Mouse (Mus musculus) layer of hippocampus, postnatal 36 days (tissue): ENCODE measurements around the gene Nr1d1. TPM values are rescaled to one million over a fixed set of nuclear protein-coding genes. Genes with fewer than 3 reads are reported as not detected.

Experiments used
- DNase-seq, 2 experiments: peaks; one replicate each; pipeline ENCODE4 v3.0.0; 2022
- total RNA-seq, 2 experiments: library from RNA; stranded (reverse); gene quantifications; 2 replicates each; pipeline ENCODE4 v1.2.3; 2021

The Nr1d1 gene
- total RNA-seq, 2 experiments from 2014 or later: 59.1 to 78.4 TPM

- no peak for DNase-seq
Measured at GRCm38 (mm10) chr11:98788139-98788538, 13.0 kb upstream of the Nr1d1 start.

DNA sequence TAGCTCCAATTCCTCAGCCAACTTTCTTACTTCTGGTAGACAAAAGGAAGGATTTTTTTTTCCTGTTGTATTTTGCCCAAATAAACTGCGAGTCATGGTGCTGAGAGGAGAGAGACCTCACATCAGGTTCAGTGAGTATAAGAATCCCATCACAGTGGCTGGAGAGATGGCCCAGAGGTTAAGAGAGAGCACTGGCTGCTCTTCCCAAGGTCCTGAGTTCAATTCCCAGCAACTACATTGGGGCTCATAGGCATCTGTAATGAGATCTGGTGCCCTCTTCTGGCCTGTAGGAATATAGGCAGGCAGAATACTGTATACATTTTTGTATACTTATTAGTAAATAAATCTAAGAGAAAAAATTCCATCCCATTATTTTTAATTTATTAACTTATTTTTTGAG lies 12.6 kb upstream of the Nr1d1 start:
- DNase-seq: no peak

DNA sequence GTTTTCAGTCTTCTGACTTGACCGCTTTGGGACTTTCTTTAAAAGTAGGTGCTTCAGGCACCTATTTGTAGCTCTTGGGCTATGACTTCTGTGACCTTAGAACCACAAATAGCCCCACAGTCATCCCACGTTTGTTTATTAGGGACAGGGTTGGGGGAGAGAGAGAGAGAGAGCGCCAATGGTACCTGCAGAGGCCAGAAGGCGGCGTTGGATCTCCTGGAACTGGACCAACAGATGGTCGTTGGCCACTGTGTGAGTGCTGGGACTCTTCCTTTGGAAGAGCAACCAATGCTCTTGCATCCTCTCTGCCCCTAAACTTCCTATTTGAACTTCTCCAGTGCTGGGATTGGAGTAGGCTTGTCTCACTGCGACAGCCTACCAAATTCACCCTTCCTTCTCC lies 12.1 kb upstream of the Nr1d1 start:
- DNase-seq: no peak

- peak; percentile 94 for DNase-seq
Measured at GRCm38 (mm10) chr11:98786359-98787214, 11.5 kb upstream of the Nr1d1 start.

- DNase-seq: peak; percentile 78 to 79
Measured at GRCm38 (mm10) chr11:98785772-98786281, 10.7 kb upstream of the Nr1d1 start.

GRCm38 (mm10) chr11:98785214-98785613 lies 10.1 kb upstream of the Nr1d1 start:
- no peak for DNase-seq

GRCm38 (mm10) chr11:98784139-98784538 lies 9.0 kb upstream of the Nr1d1 start:
- no peak for DNase-seq

GRCm38 (mm10) chr11:98783236-98783696 lies 8.1 kb upstream of the Nr1d1 start:
- DNase-seq: peak; percentile 95 to 97

- DNase-seq: no peak
Measured at GRCm38 (mm10) chr11:98782651-98783235, 7.6 kb upstream of the Nr1d1 start.

DNA sequence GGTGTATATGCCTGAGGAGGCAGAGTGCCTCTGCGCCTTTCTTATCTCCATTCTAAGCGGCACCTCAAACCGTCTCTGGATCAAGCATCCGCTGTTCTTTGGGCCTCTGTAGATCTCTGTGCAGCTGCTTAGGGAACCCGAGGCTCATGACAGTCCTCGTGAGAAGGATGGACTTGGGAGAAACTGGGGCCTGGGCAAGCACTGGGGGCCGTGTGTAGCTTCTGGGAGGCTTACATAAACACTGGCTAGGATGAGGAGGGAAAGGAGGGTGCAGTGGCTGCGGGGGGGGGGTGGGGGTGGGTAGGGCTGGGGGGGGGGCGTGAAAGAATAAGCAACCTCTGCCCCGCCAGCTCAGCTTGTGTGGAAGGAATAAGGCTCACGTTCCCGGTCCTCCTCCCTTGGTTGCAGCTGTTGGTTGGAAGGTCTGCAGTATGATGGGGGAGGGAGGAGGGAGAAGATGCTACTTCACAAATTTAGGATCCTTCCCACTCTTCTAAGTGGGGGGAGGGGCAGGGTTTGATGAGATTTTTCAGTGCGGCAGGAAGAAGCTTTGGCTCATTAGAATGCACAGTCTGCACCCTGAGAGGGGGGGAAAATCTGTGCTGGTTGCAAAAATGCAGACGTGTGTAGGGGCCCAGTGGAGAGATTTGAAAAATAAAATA lies 6.8 kb upstream of the Nr1d1 start:
- DNase-seq: no peak

GRCm38 (mm10) chr11:98777888-98778287 lies 2.8 kb upstream of the Nr1d1 start:
- no peak for DNase-seq

- no peak for DNase-seq
Measured at GRCm38 (mm10) chr11:98776843-98777590, 1.9 kb upstream of the Nr1d1 start.

DNA sequence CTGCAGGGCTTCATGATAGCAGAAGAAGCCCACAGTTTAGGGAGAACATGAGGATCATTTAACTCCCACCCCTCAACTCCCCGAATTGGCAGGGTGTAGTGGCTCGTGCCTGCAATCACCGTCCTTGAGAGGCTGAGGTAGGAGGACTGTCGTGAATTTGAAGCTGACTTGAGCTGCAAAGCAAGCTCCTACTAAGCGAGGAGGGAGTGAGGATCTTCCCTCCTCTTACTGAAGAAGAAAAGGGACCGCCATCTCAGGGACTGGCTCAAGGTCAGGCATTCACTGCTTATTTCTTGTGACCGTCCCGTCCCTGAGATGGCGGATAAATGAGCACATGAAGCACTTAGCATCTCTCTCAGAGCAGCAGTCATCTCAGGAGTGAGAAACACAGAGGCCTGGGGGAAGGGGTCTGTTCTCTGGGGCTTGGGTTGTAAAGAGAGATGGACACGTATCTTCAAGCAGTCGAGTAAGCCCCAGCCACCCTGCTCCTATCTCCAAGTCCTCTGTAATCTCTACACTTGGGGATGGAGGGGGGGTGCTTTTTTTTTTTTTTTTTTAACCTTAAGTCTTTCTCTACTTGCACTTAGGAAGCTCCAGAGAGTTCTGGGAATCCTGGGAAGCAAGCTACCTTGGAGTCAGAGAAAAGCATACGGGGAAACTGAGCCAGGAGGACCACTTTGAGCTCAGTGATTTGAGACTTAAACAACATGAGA lies 1.1 kb upstream of the Nr1d1 start:
- DNase-seq: no peak

DNA sequence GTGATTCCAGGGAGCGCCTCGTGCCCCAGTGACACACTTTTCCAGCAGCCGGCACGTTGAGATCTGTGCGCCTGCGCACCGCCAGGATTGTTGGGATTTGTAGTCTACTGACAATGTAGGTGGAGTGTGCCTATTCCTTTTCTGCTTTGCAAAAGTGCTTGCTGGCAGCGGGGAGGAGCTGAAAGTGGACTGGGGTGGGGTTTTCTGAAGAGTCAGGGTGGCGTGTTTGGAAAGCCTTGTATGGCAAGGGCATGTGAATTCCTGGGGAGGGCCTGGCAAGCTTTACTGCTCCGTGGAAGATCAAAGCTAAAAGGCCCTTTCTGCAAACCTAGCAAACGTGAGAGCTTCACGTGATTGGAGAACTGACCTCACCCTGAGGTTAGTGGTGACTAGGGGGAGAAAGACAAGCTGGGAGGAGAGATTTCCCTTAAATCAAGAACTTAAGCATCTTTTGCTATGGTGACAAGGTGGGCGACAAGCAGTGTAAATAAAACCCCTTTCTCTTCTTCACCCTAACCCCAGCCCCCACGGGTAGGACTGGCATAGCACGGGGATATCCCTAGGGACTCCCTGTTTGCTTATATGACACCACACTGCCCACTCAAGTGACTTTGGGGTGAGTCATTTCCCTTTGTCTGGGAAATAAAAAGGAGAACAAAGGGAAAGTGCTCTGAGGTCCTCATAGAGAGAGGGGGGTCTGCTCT lies 367 bp upstream of the Nr1d1 start:
- DNase-seq: peak; percentile 100

DNA sequence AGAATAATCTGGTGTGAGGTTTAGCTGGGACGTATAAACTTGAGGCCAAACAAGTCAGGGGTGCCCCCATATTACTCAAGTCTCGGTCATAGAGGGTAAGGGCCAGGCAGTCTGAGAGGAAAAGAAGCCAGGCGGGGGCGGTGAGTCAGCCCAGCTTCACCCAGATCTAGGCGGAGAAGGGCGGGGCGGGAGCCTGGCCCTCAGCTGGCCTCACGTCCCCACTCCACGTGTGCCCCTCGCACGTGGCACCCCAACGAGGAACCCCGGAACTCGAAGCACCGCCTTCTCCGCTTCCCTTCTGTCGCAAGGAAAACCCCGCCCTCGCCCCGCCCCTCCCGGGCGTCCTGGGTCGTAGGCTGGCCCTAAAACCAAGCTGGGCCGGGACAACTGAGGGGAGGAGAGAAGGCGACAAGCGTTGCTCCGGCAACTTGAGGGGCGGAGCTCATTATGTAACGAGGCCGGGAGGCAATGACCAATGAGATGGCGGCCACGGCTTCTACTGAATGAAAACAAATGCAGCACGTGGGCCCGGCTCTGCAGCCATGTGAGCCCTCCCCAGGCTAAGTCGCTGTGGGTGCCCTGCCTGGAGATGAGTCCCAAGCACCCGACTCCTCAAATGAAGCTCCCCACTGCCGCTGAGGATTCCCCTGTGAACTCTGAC lies 1.4 kb downstream of the Nr1d1 start:
- peak; percentile 100 for DNase-seq

DNA sequence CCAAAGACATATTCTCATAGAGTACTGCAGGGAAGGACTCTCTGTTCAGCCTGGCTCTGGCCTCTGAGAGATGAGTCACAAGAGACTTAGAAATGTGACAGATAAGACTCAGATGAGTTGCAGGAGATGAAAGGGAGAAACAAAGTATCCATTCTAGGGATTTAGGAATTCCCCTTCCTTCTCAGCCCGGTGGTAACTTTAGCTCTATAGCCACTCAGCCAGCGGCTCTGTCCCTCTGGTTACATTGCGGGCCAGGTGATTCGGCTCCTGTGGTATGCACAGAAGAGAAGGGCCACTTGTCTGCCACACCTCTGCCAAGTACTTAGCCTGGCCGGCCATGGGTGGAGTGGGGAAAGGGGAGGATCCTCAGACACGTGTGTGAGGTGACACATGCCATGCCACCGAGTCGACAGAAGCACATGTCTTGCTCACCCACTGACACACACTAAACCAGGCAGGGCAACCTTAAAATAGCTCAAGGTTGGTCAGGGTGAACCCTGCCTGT lies 2.4 kb downstream of the Nr1d1 start:
- no peak for DNase-seq

GRCm38 (mm10) chr11:98771844-98772525 lies 3.1 kb downstream of the Nr1d1 start:
- peak in 1 of 2 experiments; percentile 38 for DNase-seq

GRCm38 (mm10) chr11:98771131-98771530 lies 4.0 kb downstream of the Nr1d1 start:
- peak in 1 of 2 experiments; percentile 36 for DNase-seq
